Mouse (Mus musculus): ENCODE results near the gene Ccl11. TPM values are rescaled to one million over a fixed set of nuclear protein-coding genes. Genes with fewer than 3 reads are reported as not detected.

Gene Ccl11
- total RNA-seq, 2 experiments from 2014 or later: not detected

- ATAC-seq (replicated peaks; ENCODE audit: low FRiP score, low TSS enrichment, poor library complexity, severe bottlenecking): no peak
Observed at GRCm38 (mm10) chr11:82045471-82045870, 12.2 kb upstream of the Ccl11 start, which contains the start of gene Ccl7. TSS of gene Ccl7 (plus strand) at chr11:82045712.

GRCm38 (mm10) chr11:82047746-82048415 is 9.7 kb upstream of the Ccl11 start:
- peak; percentile 87 for ATAC-seq (replicated peaks; ENCODE audit: low FRiP score, low TSS enrichment, poor library complexity, severe bottlenecking)

- ATAC-seq (replicated peaks; ENCODE audit: low FRiP score, low TSS enrichment, poor library complexity, severe bottlenecking): no peak
Observed at GRCm38 (mm10) chr11:82053849-82054248, 3.8 kb upstream of the Ccl11 start.

- ATAC-seq (replicated peaks; ENCODE audit: low FRiP score, low TSS enrichment, poor library complexity, severe bottlenecking): no peak
Observed at GRCm38 (mm10) chr11:82062226-82062625, 4.6 kb downstream of the Ccl11 start.

GRCm38 (mm10) chr11:82063454-82063853 is 5.8 kb downstream of the Ccl11 start:
- no peak for ATAC-seq (replicated peaks; ENCODE audit: low FRiP score, low TSS enrichment, poor library complexity, severe bottlenecking)

GRCm38 (mm10) chr11:82066953-82067571 is 9.4 kb downstream of the Ccl11 start:
- no peak for ATAC-seq (replicated peaks; ENCODE audit: low FRiP score, low TSS enrichment, poor library complexity, severe bottlenecking)

- no peak for ATAC-seq (replicated peaks; ENCODE audit: low FRiP score, low TSS enrichment, poor library complexity, severe bottlenecking)
Observed at GRCm38 (mm10) chr11:82071076-82071475, 13.5 kb downstream of the Ccl11 start.

- no peak for ATAC-seq (replicated peaks; ENCODE audit: low FRiP score, low TSS enrichment, poor library complexity, severe bottlenecking)
Observed at GRCm38 (mm10) chr11:82072374-82072773, 14.8 kb downstream of the Ccl11 start.

- ATAC-seq (replicated peaks; ENCODE audit: low FRiP score, low TSS enrichment, poor library complexity, severe bottlenecking): no peak
Observed at GRCm38 (mm10) chr11:82072984-82073383, 15.4 kb downstream of the Ccl11 start.

GRCm38 (mm10) chr11:82073686-82074085 is 16.1 kb downstream of the Ccl11 start:
- no peak for ATAC-seq (replicated peaks; ENCODE audit: low FRiP score, low TSS enrichment, poor library complexity, severe bottlenecking)

- no peak for ATAC-seq (replicated peaks; ENCODE audit: low FRiP score, low TSS enrichment, poor library complexity, severe bottlenecking)
Observed at GRCm38 (mm10) chr11:82077031-82077430, 19.4 kb downstream of the Ccl11 start.

GRCm38 (mm10) chr11:82078136-82078730 is 20.6 kb downstream of the Ccl11 start:
- no peak for ATAC-seq (replicated peaks; ENCODE audit: low FRiP score, low TSS enrichment, poor library complexity, severe bottlenecking)

GRCm38 (mm10) chr11:82080865-82081264 is 23.2 kb downstream of the Ccl11 start:
- ATAC-seq (replicated peaks; ENCODE audit: low FRiP score, low TSS enrichment, poor library complexity, severe bottlenecking): no peak

GRCm38 (mm10) chr11:82084360-82084759 is 26.7 kb downstream of the Ccl11 start:
- no peak for ATAC-seq (replicated peaks; ENCODE audit: low FRiP score, low TSS enrichment, poor library complexity, severe bottlenecking)

- no peak for ATAC-seq (replicated peaks; ENCODE audit: low FRiP score, low TSS enrichment, poor library complexity, severe bottlenecking)
Observed at GRCm38 (mm10) chr11:82099511-82100323, 42.1 kb downstream of the Ccl11 start.

- ATAC-seq (replicated peaks; ENCODE audit: low FRiP score, low TSS enrichment, poor library complexity, severe bottlenecking): no peak
Observed at GRCm38 (mm10) chr11:82101087-82101486, 43.5 kb downstream of the Ccl11 start.

GRCm38 (mm10) chr11:82101529-82101928 is 43.9 kb downstream of the Ccl11 start, which contains the start of gene Ccl12:
TSS of gene Ccl12 (plus strand) at chr11:82101845.
- no peak for ATAC-seq (replicated peaks; ENCODE audit: low FRiP score, low TSS enrichment, poor library complexity, severe bottlenecking)

- no peak for ATAC-seq (replicated peaks; ENCODE audit: low FRiP score, low TSS enrichment, poor library complexity, severe bottlenecking)
Observed at GRCm38 (mm10) chr11:82109611-82110010, 52.0 kb downstream of the Ccl11 start.

GRCm38 (mm10) chr11:82110372-82111248 is 53.0 kb downstream of the Ccl11 start:
- no peak for ATAC-seq (replicated peaks; ENCODE audit: low FRiP score, low TSS enrichment, poor library complexity, severe bottlenecking)
